Mouse (Mus musculus) hindbrain, embryonic 12.5 days (tissue): Measurements from ENCODE around the gene Etv1. TPM values are rescaled to one million over a fixed set of nuclear protein-coding genes. Genes with fewer than 3 reads are reported as not detected.

Experiments used
- ATAC-seq: fragments of 200-750 bp; cut with Nextera tagmentation; 2 replicates; pipeline ENCODE4 v1.8.0; 2017; ENCODE audit warnings: moderate TSS enrichment; ENCODE audit not compliant: low FRiP score
- H3K27ac ChIP-seq: fragments of 300-500 bp; sonication (generic); 2 replicates; pipeline ENCODE4 v1.5.1; 2016; ENCODE audit warnings: mild to moderate bottlenecking
- H3K27me3 ChIP-seq: fragments of 300-500 bp; sonication (generic); 2 replicates; pipeline ENCODE4 v1.6.1; 2016; ENCODE audit warnings: mild to moderate bottlenecking
- H3K36me3 ChIP-seq: fragments of 300-500 bp; sonication (generic); 2 replicates; pipeline ENCODE4 v1.6.1; 2016; ENCODE audit warnings: mild to moderate bottlenecking
- H3K4me1 ChIP-seq: fragments of 300-500 bp; sonication (generic); 2 replicates; pipeline ENCODE4 v1.6.1; 2016
- H3K4me2 ChIP-seq: fragments of 300-500 bp; sonication (generic); replicated peaks from 2 replicates; pipeline ENCODE4 v1.6.1; 2016; ENCODE audit warnings: mild to moderate bottlenecking
- H3K4me3 ChIP-seq: fragments of 300-500 bp; sonication (generic); 2 replicates; pipeline ENCODE4 v1.5.1; 2016; ENCODE audit warnings: mild to moderate bottlenecking
- H3K9ac ChIP-seq: fragments of 300-500 bp; sonication (generic); 2 replicates; pipeline ENCODE4 v1.6.1; 2016; ENCODE audit warnings: mild to moderate bottlenecking, moderate library complexity
- H3K9me3 ChIP-seq: fragments of 300-500 bp; sonication (generic); replicated peaks from 2 replicates; pipeline ENCODE4 v1.6.1; 2016; ENCODE audit warnings: mild to moderate bottlenecking
- WGBS: fragments of 180-500 bp; shearing (Covaris S2); methylation state at CpG from one replicate; pipeline ENCODE4 v1.1.7; 2016; 5-methylcytosine and 5-hydroxymethylcytosine counted together
- polyA plus RNA-seq: library from polyadenylated mRNA; unstranded; fragments of >200 nt; fragmentation: Nextera tagmentation; extraction: Ambion mirVana; gene quantifications from 2 replicates; pipeline ENCODE4 v1.2.1, GENCODE M21; 2016

Etv1 gene
- polyA plus RNA-seq, 1 experiment from 2014 or later, result 21.2 TPM

DNA sequence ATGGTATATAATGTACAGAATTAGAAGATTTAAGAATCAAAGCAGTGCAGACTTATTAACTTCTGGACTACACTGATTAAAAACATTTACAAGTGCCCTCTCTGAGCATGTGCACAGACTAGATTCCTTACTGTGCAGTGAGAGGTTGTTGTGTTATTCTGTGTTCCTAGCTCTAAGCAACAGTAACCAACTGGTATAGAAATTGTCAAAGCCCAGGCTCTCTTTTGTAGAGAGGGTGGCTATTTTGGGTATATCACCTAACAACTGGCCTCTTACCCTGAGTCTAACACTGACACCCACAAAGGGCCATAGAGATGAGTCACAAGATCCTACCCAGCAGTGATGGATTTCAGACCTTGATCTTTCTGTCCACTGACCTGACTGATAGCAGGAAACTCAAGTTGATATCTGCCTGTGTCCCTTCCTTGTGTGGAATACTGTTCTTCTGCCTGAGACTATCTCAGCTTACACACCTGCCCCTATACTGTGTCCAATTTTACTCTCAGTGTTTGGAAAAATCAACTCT lies 95.4 kb downstream of the Etv1 start:
- Histone ChIP-seq H3K27me3 (no peaks in the 10 kb centered on the region), H3K4me3 (no peak overlapping the region), H3K9ac (no peak overlapping the region), H3K4me2 (no peak overlapping the region), H3K36me3 (no peaks in the 10 kb centered on the region), H3K27ac (no peak overlapping the region), H3K4me1 (no peaks in the 10 kb centered on the region), H3K9me3 (no peaks in the 10 kb centered on the region)
- no peak for ATAC-seq

- H3K4me3 ChIP-seq, result no peak overlapping the region
- H3K36me3 ChIP-seq, result no peaks in the 10 kb centered on the region
- ATAC-seq, result no peak
- H3K9ac ChIP-seq, result no peak overlapping the region
- no peak overlapping the region for H3K4me2 ChIP-seq
- no peaks in the 10 kb centered on the region for H3K4me1 ChIP-seq
- H3K27me3 ChIP-seq, result no peaks in the 10 kb centered on the region
- H3K9me3 ChIP-seq, result no peaks in the 10 kb centered on the region
- no peak overlapping the region for H3K27ac ChIP-seq
- WGBS, result 89% methylated on average over 3 of the region's 3 CpGs
These were observed 125.3 kb downstream of the Etv1 start for GRCm38 (mm10) chr12:38904516-38904915.

DNA sequence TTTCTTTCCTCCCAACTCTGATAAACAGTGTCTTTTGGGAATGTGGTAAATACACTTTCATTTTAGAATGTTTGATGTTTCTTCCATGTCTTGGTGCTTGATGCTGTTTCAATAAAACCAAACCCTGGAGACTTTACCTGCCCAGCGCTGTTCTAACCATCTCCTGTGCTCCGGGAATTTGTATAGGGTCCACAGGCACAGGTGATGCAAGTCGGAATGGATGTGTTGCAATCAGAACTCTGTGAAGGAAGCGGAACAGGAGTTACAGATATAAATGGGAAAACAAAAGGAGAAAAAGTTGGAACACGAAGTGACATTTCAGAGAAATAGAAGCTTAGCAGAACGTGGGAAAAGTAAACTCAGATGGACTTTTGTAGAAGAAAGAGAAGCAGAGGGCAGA lies 127.1 kb downstream of the Etv1 start:
- no peaks in the 10 kb centered on the region for H3K36me3 ChIP-seq
- 85% methylated on average over 6 of the region's 6 CpGs for WGBS

GRCm38 (mm10) chr12:38906812-38907211 lies 127.6 kb downstream of the Etv1 start:
- Histone ChIP-seq H3K4me2 (no peak overlapping the region), H3K9ac (no peak overlapping the region), H3K4me1 (no peaks in the 10 kb centered on the region), H3K4me3 (no peak overlapping the region), H3K27ac (no peak overlapping the region), H3K9me3 (no peaks in the 10 kb centered on the region), H3K36me3 (no peaks in the 10 kb centered on the region), H3K27me3 (no peaks in the 10 kb centered on the region)
- ATAC-seq, result no peak
- 66% methylated on average over 9 of the region's 9 CpGs for WGBS

More for the DNA sequence above, 127.1 kb downstream of the Etv1 start:
- H3K27ac ChIP-seq, result no peak overlapping the region
- no peak overlapping the region for H3K4me3 ChIP-seq
- H3K4me2 ChIP-seq, result no peak overlapping the region
- H3K9ac ChIP-seq, result no peak overlapping the region
- no peaks in the 10 kb centered on the region for H3K4me1 ChIP-seq
- no peaks in the 10 kb centered on the region for H3K9me3 ChIP-seq
- no peaks in the 10 kb centered on the region for H3K27me3 ChIP-seq
- ATAC-seq, result no peak

DNA sequence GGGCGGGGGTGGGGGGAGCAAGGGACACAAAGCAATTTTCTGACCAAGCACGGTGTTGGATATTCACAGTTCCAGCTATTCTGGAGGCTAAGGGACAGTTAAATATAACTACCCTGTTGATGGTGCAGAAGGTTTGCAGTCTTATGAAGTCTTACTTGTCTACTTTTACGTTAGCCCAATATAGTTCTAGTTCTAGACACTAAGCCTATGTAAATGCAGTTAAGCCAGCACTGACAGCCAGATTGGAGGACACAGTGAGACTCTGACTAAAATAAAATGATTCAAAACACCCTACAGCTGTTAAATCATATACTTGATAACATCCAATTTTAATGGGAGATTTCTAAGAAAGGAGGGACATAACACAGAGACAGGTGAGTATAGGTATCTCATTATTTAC lies 129.8 kb downstream of the Etv1 start:
- Histone ChIP-seq H3K36me3 (no peaks in the 10 kb centered on the region), H3K27ac (no peak overlapping the region), H3K27me3 (no peaks in the 10 kb centered on the region), H3K4me3 (no peak overlapping the region), H3K9me3 (no peaks in the 10 kb centered on the region), H3K9ac (no peak overlapping the region), H3K4me1 (no peaks in the 10 kb centered on the region), H3K4me2 (no peak overlapping the region)
- WGBS, result 88% methylated on average over 3 of the region's 3 CpGs
- no peak for ATAC-seq
